Comparison of ENCODE assay signal across 10 mouse cellular contexts in genomic region chr8:120512326-120512725, GRCm38 (mm10).
DNase-seq lines count a peak whose midpoint lies in the region; ATAC-seq and TF ChIP-seq lines count a peak whose summit lies in the region.
"Had no signal": no experiment of that assay in that cellular context is flagged by ENCODE, and none has a peak within 500 bp of the region (broad histone marks: within the 10 kb centered on the region; RNA-seq: fewer than 3 reads in every experiment).

No protein-coding gene starts in this region.

- peak; percentile 60 for DNase-seq in left cerebral cortex, postnatal 4 days
- DNase-seq in left cerebral cortex, adult 2 months (ENCODE audit: extremely low spot score in 1 of 2, low spot score in 2 of 2) = no peak
- no peak for DNase-seq in forebrain, embryonic 10.5 days (ENCODE audit: extremely low spot score, low spot score)
- DNase-seq in urinary bladder, postnatal 4 days (ENCODE audit: low spot score in 2 of 2) = no peak
- DNase-seq in adrenal gland, postnatal 36 days = no peak
- DNase-seq: embryo, embryonic 11 days; kidney, postnatal 4 days; thymus, adult 18-20 months had no signal

- H3K27me3 ChIP-seq in forebrain, embryonic 10.5 days (ENCODE audit: poor library complexity, severe bottlenecking) = peaks cover 96% of the 10 kb centered on the region
- H3K27me3 ChIP-seq in hindbrain, embryonic 12.5 days = peaks cover 7% of the 10 kb centered on the region; the same call in 1 of the 2 replicates
- no peaks in the 10 kb centered on the region for H3K27me3 ChIP-seq in midbrain, embryonic 15.5 days (replicated peaks)

- H3K4me1 ChIP-seq in forebrain, embryonic 10.5 days = peaks cover 100% of the 10 kb centered on the region
- peaks cover 100% of the 10 kb centered on the region for H3K4me1 ChIP-seq in hindbrain, embryonic 12.5 days
- H3K4me1 ChIP-seq in midbrain, embryonic 15.5 days = peaks cover 97% of the 10 kb centered on the region

- no peak overlapping the region for H3K27ac ChIP-seq in left cerebral cortex, adult 2 months
- H3K27ac ChIP-seq in forebrain, embryonic 10.5 days = peak overlapping the region; percentile 84
- peak overlapping the region; percentile 50 for H3K27ac ChIP-seq in hindbrain, embryonic 12.5 days
- H3K27ac ChIP-seq in midbrain, embryonic 15.5 days = peak overlapping the region; percentile 39

- H3K4me2 ChIP-seq in hindbrain, embryonic 12.5 days (replicated peaks) = 0 out of 2 replicates have a peak overlapping the region, but pooled peaks have one; percentile 13
- H3K4me2 ChIP-seq in midbrain, embryonic 15.5 days = peak overlapping the region; percentile 15; the same call in 1 of the 2 replicates

- no peak for TF ChIP-seq CTCF in left cerebral cortex, adult 2 months (IDR thresholded peaks at IDR 0.05)

- ATAC-seq in hindbrain, embryonic 12.5 days (ENCODE audit: low FRiP score) = no peak
- no peak for ATAC-seq in midbrain, embryonic 15.5 days (replicated peaks)

- H3K36me3 ChIP-seq in forebrain, embryonic 10.5 days (replicated peaks) = no peaks in the 10 kb centered on the region
- no peaks in the 10 kb centered on the region for H3K36me3 ChIP-seq in hindbrain, embryonic 12.5 days
- no peaks in the 10 kb centered on the region for H3K36me3 ChIP-seq in midbrain, embryonic 15.5 days (replicated peaks)

- H3K9ac ChIP-seq in hindbrain, embryonic 12.5 days = peak overlapping the region; percentile 13; the same call in 1 of the 2 replicates
- H3K9ac ChIP-seq in midbrain, embryonic 15.5 days = no peak overlapping the region

- H3K4me3 ChIP-seq in left cerebral cortex, adult 2 months = no peak overlapping the region
- no peak overlapping the region for H3K4me3 ChIP-seq in forebrain, embryonic 10.5 days
- no peak overlapping the region for H3K4me3 ChIP-seq in hindbrain, embryonic 12.5 days
- H3K4me3 ChIP-seq in midbrain, embryonic 15.5 days = no peak overlapping the region

- no peaks in the 10 kb centered on the region for H3K9me3 ChIP-seq in forebrain, embryonic 10.5 days
- H3K9me3 ChIP-seq in hindbrain, embryonic 12.5 days (replicated peaks) = no peaks in the 10 kb centered on the region
- H3K9me3 ChIP-seq in midbrain, embryonic 15.5 days = no peaks in the 10 kb centered on the region

- 35% methylated on average over 11 of the region's 11 CpGs for whole genome bisulfite sequencing in forebrain, embryonic 10.5 days
- 21% methylated on average over 11 of the region's 11 CpGs for WGBS in hindbrain, embryonic 12.5 days
- WGBS in midbrain, embryonic 15.5 days = 24% methylated on average over 11 of the region's 11 CpGs

- intact Hi-C loops in left cerebral cortex, postnatal 4 days (cut with DNase I) = no loop called here
- intact Hi-C loops in left cerebral cortex, adult 2 months (cut with DNase I) = no loop called here
